Mouse (Mus musculus): ENCODE results near the gene Gm49416. TPM values are rescaled to one million over a fixed set of nuclear protein-coding genes. Genes with fewer than 3 reads are reported as not detected.
"Not testable (repeated sequence)": the region's sequence is repeated elsewhere in the genome, so short reads cannot be mapped to it uniquely, and the experiment has no call there.

Gene Gm49416
- polyA plus RNA-seq, 1 experiment from 2014 or later = not detected

GRCm38 (mm10) chr19:8887585-8888463, 902 bp upstream of the Gm49416 start:
- peak overlapping the region; percentile 66 for H3K4me2 ChIP-seq (replicated peaks; ENCODE audit: low read depth)
- H3K9me3 ChIP-seq (ENCODE audit: control insufficient read depth) = no peaks in the 10 kb centered on the region
- 15% methylated on average over 19 of the region's 19 CpGs for WGBS
- 0 out of 2 replicates have a peak, but pooled peaks cover 3% of the 10 kb centered on the region for H3K4me1 ChIP-seq (replicated peaks; ENCODE audit: control insufficient read depth, insufficient read depth, low read length)
- no peak for ATAC-seq
- peak overlapping the region; percentile 65; the same call in 1 of the 2 replicates for H3K27ac ChIP-seq (ENCODE audit: low read depth, low read length)
- peaks cover 11% of the 10 kb centered on the region for H3K36me3 ChIP-seq (ENCODE audit: control insufficient read depth, insufficient read depth)
- TF ChIP-seq CTCF (IDR thresholded peaks at IDR 0.05; ENCODE audit: low read depth) = no peak
- H3K4me3 ChIP-seq (ENCODE audit: low read depth, low read length) = peak overlapping the region; percentile 67
- peak overlapping the region; percentile 65 for H3K9ac ChIP-seq (ENCODE audit: low read depth, low read length)
- no peaks in the 10 kb centered on the region for H3K27me3 ChIP-seq (replicated peaks; ENCODE audit: control insufficient read depth, insufficient read depth, low read length)

GRCm38 (mm10) chr19:8892829-8893766, 4.4 kb downstream of the Gm49416 start, which contains the start of gene Ints5:
Ints5 (plus strand) TSS chr19:8893005.
- 1% methylated on average over 54 of the region's 54 CpGs for WGBS
- Histone ChIP-seq H3K9me3 (ENCODE audit: control insufficient read depth) (no peaks in the 10 kb centered on the region), H3K4me2 (replicated peaks; ENCODE audit: low read depth) (peak within 1 kb of the TSS; percentile 73), H3K27me3 (replicated peaks; ENCODE audit: control insufficient read depth, insufficient read depth, low read length) (no peaks in the 10 kb centered on the region), H3K27ac (ENCODE audit: low read depth, low read length) (peak within 1 kb of the TSS; percentile 84), H3K36me3 (ENCODE audit: control insufficient read depth, insufficient read depth) (peaks cover 24% of the 10 kb centered on the region), H3K4me3 (ENCODE audit: low read depth, low read length) (peak within 1 kb of the TSS; percentile 93), H3K4me1 (replicated peaks; ENCODE audit: control insufficient read depth, insufficient read depth, low read length) (no peaks in the 10 kb centered on the region), H3K9ac (ENCODE audit: low read depth, low read length) (peak within 1 kb of the TSS; percentile 91)
- TF ChIP-seq CTCF (IDR thresholded peaks at IDR 0.05; ENCODE audit: low read depth) = no peak
- peak; percentile 35 for ATAC-seq

GRCm38 (mm10) chr19:8895397-8895960, 6.8 kb downstream of the Gm49416 start:
- no peak for ATAC-seq
- no peaks in the 10 kb centered on the region for H3K27me3 ChIP-seq (replicated peaks; ENCODE audit: control insufficient read depth, insufficient read depth, low read length)
- TF ChIP-seq CTCF (IDR thresholded peaks at IDR 0.05; ENCODE audit: low read depth) = no peak
- no peak overlapping the region for H3K27ac ChIP-seq (ENCODE audit: low read depth, low read length)
- H3K9me3 ChIP-seq (ENCODE audit: control insufficient read depth) = no peaks in the 10 kb centered on the region
- H3K4me3 ChIP-seq (ENCODE audit: low read depth, low read length) = no peak overlapping the region
- no peak overlapping the region for H3K4me2 ChIP-seq (replicated peaks; ENCODE audit: low read depth)
- 88% methylated on average over 9 of the region's 9 CpGs for WGBS
- no peak overlapping the region for H3K9ac ChIP-seq (ENCODE audit: low read depth, low read length)
- H3K36me3 ChIP-seq (ENCODE audit: control insufficient read depth, insufficient read depth) = peaks cover 22% of the 10 kb centered on the region
- H3K4me1 ChIP-seq (replicated peaks; ENCODE audit: control insufficient read depth, insufficient read depth, low read length) = no peaks in the 10 kb centered on the region

GRCm38 (mm10) chr19:8896231-8896630, 7.5 kb downstream of the Gm49416 start:
- not testable (repeated sequence) for H3K4me2 ChIP-seq (replicated peaks; ENCODE audit: low read depth); H3K4me3 ChIP-seq (ENCODE audit: low read depth, low read length); ATAC-seq; H3K27me3 ChIP-seq (replicated peaks; ENCODE audit: control insufficient read depth, insufficient read depth, low read length); H3K9me3 ChIP-seq (ENCODE audit: control insufficient read depth); H3K4me1 ChIP-seq (replicated peaks; ENCODE audit: control insufficient read depth, insufficient read depth, low read length); H3K9ac ChIP-seq (ENCODE audit: low read depth, low read length); H3K27ac ChIP-seq (ENCODE audit: low read depth, low read length)
- WGBS = 66% methylated on average over 5 of the region's 5 CpGs
- peaks cover 14% of the 10 kb centered on the region; the same call in 1 of the 2 replicates for H3K36me3 ChIP-seq (ENCODE audit: control insufficient read depth, insufficient read depth)

- Histone ChIP-seq H3K4me2 (replicated peaks; ENCODE audit: low read depth) (peak overlapping the region; percentile 80), H3K36me3 (ENCODE audit: control insufficient read depth, insufficient read depth) (peaks cover 15% of the 10 kb centered on the region), H3K27ac (ENCODE audit: low read depth, low read length) (peak overlapping the region; percentile 89), H3K9ac (ENCODE audit: low read depth, low read length) (peak overlapping the region; percentile 60), H3K4me3 (ENCODE audit: low read depth, low read length) (peak overlapping the region; percentile 99)
- WGBS = 18% methylated on average over 21 of the region's 21 CpGs
- H3K9me3 ChIP-seq (ENCODE audit: control insufficient read depth); H3K4me1 ChIP-seq (replicated peaks; ENCODE audit: control insufficient read depth, insufficient read depth, low read length); H3K27me3 ChIP-seq (replicated peaks; ENCODE audit: control insufficient read depth, insufficient read depth, low read length): not testable (repeated sequence)
- peak; percentile 55 for ATAC-seq
These were observed 8.6 kb downstream of the Gm49416 start for GRCm38 (mm10) chr19:8897211-8897864.
